Mouse (Mus musculus): ENCODE results near the gene Tescl.

Gene Tescl

DNA sequence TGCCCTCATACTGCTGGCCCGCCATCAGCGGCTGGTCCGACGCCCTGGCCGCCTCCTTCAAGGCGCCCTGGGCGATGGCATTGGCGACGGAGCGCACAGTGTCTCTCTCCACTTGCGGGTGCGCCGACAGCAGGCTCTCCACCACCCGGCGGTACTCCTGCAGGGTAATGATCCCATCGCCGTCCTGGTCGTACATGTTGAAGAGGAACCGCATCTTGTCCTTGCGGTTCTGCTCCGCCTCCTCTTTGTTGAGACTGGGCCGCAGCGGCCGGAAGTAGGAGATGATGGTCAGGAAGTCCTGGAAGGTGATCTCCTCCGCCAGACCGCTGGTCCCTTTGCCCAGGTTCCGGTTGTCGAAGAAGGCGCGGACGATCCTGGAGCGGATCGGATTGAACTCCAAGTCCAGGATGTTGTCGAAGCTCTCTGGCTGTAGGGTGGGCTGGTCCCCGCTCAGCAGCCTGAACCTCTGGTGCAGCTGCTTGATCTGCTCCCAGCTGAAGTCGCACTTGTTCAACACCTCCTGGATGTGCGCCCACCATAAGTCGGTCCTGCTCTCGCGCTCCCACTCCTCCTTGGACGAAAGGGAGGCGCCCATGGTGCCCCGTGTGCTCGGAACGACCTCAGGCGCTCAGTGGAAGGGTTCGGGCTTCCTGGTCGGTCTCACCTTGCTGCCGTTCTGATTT, at the start of gene Tescl:
Tescl (minus strand) TSS at position 633 of the 683 bp plus-strand sequence.
- in situ Hi-C loops (cut with MboI; ENCODE audit: unreplicated experiment in 2 of 2), result no loop called here

- in situ Hi-C loops (cut with MboI; ENCODE audit: unreplicated experiment in 2 of 2), result no loop called here
Measured at GRCm38 (mm10) chr7:24382730-24383372, 49.1 kb upstream of the Tescl start.

GRCm38 (mm10) chr7:24380370-24380769, 46.6 kb upstream of the Tescl start:
- in situ Hi-C loops (cut with MboI; ENCODE audit: unreplicated experiment in 2 of 2), result no loop called here

DNA sequence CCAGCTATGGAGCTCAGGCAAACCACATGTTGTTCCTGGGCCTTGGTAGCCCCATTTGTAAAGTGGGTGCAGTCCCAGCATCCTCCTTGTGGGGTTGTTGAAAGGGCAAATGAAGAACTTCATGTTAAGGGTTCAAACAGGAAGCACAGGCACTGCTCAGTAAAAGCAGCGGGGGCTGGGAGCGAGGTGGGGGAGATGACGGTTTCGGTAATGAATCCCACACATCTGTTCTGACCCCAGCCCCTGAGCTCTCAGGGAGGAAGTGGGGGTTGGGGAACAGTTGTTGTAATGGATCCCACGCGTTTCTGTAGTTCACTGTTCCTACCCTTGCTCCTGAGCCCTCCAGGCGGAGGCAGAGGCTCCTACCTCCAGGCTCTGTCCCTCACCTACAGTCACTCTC, 46.2 kb upstream of the Tescl start:
- in situ Hi-C loops (cut with MboI; ENCODE audit: unreplicated experiment in 2 of 2), result no loop called here

DNA sequence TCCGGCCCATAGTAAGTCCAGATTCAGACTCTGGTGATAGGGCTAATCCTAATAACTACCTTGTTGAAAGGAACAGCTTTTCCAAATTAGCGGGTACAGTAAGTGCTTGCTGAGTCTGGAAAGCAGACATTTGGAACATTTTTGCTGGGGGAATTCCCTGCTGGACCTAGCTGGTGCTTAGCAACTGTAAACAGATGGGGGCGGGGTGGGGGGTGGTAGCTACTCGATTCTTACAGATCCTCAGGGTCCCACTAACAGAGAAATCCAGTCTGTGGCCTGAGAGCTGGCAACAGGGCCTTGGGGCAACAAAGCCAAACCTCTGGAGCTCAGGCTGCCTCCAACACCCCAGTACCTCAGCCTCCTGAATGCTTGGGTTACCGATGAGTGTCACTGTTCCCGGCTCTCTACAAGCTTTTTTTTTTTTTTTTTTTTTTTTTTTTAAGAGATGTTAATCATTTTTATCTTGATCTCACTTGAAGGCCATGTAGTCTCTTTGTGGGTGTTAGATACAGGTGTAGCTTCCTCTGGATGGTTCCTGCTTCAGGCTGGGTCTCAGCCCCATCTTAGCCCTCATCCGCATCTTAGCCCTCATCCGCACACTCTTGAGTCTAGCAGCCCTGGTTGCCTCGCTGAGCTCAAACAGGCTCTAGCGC, 44.4 kb upstream of the Tescl start:
- in situ Hi-C loops (cut with MboI; ENCODE audit: unreplicated experiment in 2 of 2), result no loop called here

- in situ Hi-C loops (cut with MboI; ENCODE audit: unreplicated experiment in 2 of 2), result no loop called here
Measured at GRCm38 (mm10) chr7:24377091-24377865, 43.5 kb upstream of the Tescl start.

- in situ Hi-C loops (cut with MboI; ENCODE audit: unreplicated experiment in 2 of 2), result no loop called here
Measured at GRCm38 (mm10) chr7:24376456-24376855, 42.7 kb upstream of the Tescl start.

- in situ Hi-C loops (cut with MboI; ENCODE audit: unreplicated experiment in 2 of 2), result no loop called here
Measured at GRCm38 (mm10) chr7:24373538-24374379, 40.0 kb upstream of the Tescl start.

DNA sequence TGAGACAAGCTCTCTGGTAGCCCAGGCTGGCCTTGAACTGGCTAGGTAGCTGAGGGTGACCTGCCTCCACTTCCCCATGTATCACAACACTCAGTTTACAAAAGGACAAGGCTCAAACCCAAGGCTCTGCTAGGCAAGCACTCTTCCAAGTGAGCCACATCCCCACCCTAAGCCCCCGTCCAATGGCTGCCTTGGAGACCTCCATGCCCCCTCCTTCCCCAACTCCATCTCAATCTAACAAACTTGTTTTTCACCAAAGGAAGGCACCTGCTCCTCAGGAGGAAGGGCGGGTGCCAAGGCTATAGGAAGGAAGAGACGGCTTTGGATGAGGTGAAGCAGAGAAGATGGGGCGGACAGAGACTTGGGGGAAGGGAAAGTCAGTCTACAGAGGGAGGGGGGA, 39.0 kb upstream of the Tescl start:
- in situ Hi-C loops (cut with MboI; ENCODE audit: unreplicated experiment in 2 of 2), result no loop called here

DNA sequence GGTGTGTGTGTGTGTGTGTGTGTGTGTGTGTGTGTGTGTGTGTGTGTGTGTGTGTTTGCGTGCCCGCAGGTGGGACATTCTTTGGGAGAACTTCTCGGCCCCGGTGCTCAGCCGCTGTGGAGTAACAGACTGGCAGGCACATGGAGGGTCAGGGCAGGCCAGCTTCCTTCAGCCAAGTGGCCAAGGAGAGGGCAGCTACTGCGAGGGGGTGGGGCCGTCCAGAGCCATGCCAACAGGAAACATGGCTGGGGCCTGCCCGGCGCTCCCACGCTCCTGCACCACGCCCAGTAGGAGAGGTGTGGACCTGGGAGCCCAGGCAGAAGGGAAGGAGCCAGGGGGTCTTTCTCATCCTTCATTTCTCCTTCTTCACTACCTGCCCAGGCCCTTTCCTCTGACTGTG, 38.6 kb upstream of the Tescl start:
- in situ Hi-C loops (cut with MboI; ENCODE audit: unreplicated experiment in 2 of 2), result no loop called here

DNA sequence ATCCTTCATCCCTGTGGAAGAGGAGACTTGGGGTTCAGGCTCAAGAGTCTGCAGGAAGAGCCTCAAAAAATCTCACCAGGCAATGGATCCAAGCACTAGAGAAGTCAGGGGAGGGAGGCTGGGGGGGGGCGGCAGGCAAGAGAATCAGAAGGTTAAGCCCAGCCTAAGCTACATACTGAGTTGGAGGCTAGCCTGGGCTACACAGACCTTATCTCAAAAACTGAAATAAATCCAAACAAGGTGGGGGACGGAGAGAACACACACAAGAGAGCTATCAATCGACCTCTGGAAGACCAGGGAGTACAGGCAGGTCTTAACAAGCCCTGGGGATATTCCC, 38.0 kb upstream of the Tescl start:
- in situ Hi-C loops (cut with MboI; ENCODE audit: unreplicated experiment in 2 of 2), result no loop called here

GRCm38 (mm10) chr7:24371012-24371808, 37.5 kb upstream of the Tescl start:
- in situ Hi-C loops (cut with MboI; ENCODE audit: unreplicated experiment in 2 of 2), result no loop called here

DNA sequence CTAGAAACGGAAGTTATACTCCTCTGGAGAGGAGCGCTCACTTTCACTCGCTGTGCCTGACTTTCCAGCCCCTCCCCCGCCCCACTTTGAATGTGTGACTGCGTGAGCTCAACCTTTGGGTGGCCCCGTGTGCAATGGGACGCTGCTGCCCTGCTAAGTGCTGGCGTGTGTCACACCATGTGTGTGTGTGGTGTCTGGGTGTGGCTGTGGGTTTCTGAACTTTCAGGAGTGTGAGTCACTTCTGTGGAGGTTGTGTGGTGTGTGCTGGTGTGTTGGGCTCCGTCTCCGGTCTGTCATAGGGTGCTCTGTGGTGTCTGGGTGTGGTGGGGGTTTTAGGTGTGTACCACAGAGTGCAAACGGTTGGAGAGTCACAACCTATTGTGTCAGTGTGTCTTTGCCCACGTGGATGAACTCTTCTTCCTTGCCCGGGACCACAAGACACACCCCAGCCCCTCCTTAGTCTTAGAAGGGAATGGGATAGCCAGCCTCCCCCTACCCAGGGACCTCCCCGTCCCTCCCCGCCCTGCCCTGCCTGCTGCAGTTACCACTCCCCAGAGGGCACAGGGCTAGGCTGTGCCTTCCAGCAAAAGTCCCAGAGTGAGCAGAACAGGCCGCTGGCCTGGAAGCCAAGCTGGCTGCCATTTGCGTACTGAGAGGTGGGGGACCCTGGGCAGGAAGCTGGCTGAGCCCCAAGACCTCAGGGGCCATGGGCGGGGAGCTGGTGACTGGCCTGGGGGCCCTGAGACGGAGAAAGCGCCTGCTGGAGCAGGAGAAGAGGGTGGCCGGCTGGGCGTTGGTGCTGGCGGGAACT, 36.2 kb upstream of the Tescl start, which contains the start of gene Kcnn4:
Kcnn4 (plus strand) TSS at position 533 of the 811 bp plus-strand sequence.
- in situ Hi-C loops (cut with MboI; ENCODE audit: unreplicated experiment in 2 of 2), result loop anchor here in 1 of 2 experiments (10.0 kb wide), 1 partner anchor 215 kb away; no protein-coding TSS in a partner anchor

DNA sequence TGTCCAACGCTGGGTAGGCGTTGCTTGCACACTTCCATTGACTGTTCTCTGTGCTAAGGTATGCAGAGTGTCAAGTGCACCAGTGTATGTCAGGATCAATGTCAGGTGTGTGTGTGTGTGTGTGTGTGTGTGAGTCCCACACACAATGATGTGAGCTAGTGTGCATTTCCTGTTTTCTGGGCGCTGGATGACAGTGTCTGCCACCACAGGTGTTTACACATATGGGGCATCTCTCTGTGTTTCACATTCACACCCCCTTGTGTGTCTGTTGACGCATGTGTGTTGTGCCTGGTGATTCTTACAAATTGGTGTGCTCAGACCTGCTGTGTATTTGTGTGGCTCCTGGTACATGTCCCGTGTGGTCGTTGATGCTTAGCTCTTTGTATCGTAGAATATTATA, 35.2 kb upstream of the Tescl start:
- in situ Hi-C loops (cut with MboI; ENCODE audit: unreplicated experiment in 2 of 2), result loop anchor here in 1 of 2 experiments (10.0 kb wide), 1 partner anchor 214 kb away; no protein-coding TSS in a partner anchor

- in situ Hi-C loops (cut with MboI; ENCODE audit: unreplicated experiment in 2 of 2), result loop anchor here in 1 of 2 experiments (10.0 kb wide), 1 partner anchor 213 kb away; no protein-coding TSS in a partner anchor
Measured at GRCm38 (mm10) chr7:24368226-24368625, 34.5 kb upstream of the Tescl start.

- in situ Hi-C loops (cut with MboI; ENCODE audit: unreplicated experiment in 2 of 2), result loop anchor here in 1 of 2 experiments (10.0 kb wide), 1 partner anchor 212 kb away; no protein-coding TSS in a partner anchor
Measured at GRCm38 (mm10) chr7:24366716-24367632, 33.2 kb upstream of the Tescl start.

All from v-Abl transformed pro-B cells (cell line).